Mouse (Mus musculus): ENCODE data around the gene Prdx4.

DNA sequence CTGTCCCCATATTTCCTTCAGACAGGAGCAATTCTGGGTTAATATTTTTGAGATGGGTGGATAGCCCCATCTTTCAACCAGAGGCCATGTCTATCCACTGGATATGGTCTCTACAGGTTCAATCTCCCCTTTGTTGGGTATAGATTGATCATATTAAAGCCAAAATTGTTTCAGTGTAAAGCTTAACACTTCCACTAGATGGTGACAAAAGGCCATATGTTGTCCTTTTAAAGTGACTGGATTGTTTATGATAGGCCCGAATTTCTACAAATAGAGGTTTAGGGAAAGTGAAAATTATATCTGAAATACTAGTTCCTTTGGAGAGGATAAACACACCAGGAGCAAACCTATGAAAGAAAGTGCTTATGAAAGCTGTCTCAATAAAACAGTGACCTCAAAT, 34.9 kb upstream of the Prdx4 start:
- TF ChIP-seq POLR2A (IDR thresholded peaks at IDR 0.05; ENCODE audit: borderline replicate concordance, extremely low read depth, low read depth, low read length) = no peak
- no peak for TF ChIP-seq CTCF (IDR thresholded peaks at IDR 0.05; ENCODE audit: insufficient read depth, low read length)

All from lung, adult 2 months (tissue).